Mouse (Mus musculus) forebrain, embryonic 11.5 days (tissue): ENCODE measurements around the gene Hoxb6. TPM values are rescaled to one million over a fixed set of nuclear protein-coding genes. Genes with fewer than 3 reads are reported as not detected.

ENCODE experiments used
- ATAC-seq: fragments of 200-750 bp; cut with Nextera tagmentation; replicated peaks from 2 replicates; pipeline ENCODE4 v1.8.0; 2017; ENCODE audit warnings: moderate TSS enrichment; ENCODE audit not compliant: low FRiP score
- DNase-seq: peaks from one replicate; pipeline ENCODE4 v3.0.0-alpha.2; 2017; ENCODE audit warnings: low spot score
- H3K27ac ChIP-seq: fragments of 300-500 bp; sonication (generic); 2 replicates; pipeline ENCODE4 v1.5.1; 2014; ENCODE audit warnings: low read depth, low read length
- H3K27me3 ChIP-seq: fragments of 300-500 bp; sonication (generic); 2 replicates; pipeline ENCODE4 v1.6.1; 2014; ENCODE audit warnings: mild to moderate bottlenecking, low read length, mixed read lengths; ENCODE audit not compliant: control insufficient read depth, insufficient read depth
- H3K36me3 ChIP-seq: fragments of 300-500 bp; sonication (generic); 2 replicates; pipeline ENCODE4 v1.6.1; 2014; ENCODE audit warnings: mild to moderate bottlenecking, low read length, moderate library complexity, mixed read lengths; ENCODE audit not compliant: control insufficient read depth, insufficient read depth
- H3K4me1 ChIP-seq: fragments of 300-500 bp; sonication (generic); replicated peaks from 2 replicates; pipeline ENCODE4 v1.6.1; 2014; ENCODE audit warnings: low read length, mixed read lengths; ENCODE audit not compliant: control insufficient read depth, insufficient read depth
- H3K4me2 ChIP-seq: fragments of 300-500 bp; sonication (generic); 2 replicates; pipeline ENCODE4 v1.6.1; 2014; ENCODE audit warnings: low read depth, mild to moderate bottlenecking, low read length, moderate library complexity, mixed read lengths; ENCODE audit not compliant: severe bottlenecking
- H3K4me3 ChIP-seq: fragments of 300-500 bp; sonication (generic); 2 replicates; pipeline ENCODE4 v1.5.1; 2014; ENCODE audit warnings: low read depth, low read length
- H3K9ac ChIP-seq: fragments of 300-500 bp; sonication (generic); 2 replicates; pipeline ENCODE4 v1.6.1; 2014; ENCODE audit warnings: low read length
- H3K9me3 ChIP-seq: fragments of 300-500 bp; sonication (generic); 2 replicates; pipeline ENCODE4 v1.6.1; 2016; ENCODE audit warnings: low read length, mixed read lengths; ENCODE audit not compliant: control insufficient read depth
- WGBS: fragments of 180-500 bp; shearing (Covaris S2); extraction: QIAGEN DNeasy Blood & Tissue Kit; methylation state at CpG from one replicate; pipeline ENCODE4 v1.1.7; 2014; 5-methylcytosine and 5-hydroxymethylcytosine counted together
- polyA plus RNA-seq: library from polyadenylated mRNA; unstranded; fragments of >200 nt; fragmentation: Nextera tagmentation; extraction: Ambion mirVana; gene quantifications from 2 replicates; pipeline ENCODE4 v1.2.1, GENCODE M21; 2014

Gene Hoxb6
- polyA plus RNA-seq, 1 experiment from 2014 or later, result not detected

- Histone ChIP-seq H3K36me3 (no peaks in the 10 kb centered on the region), H3K4me2 (no peak overlapping the region), H3K27me3 (peaks cover 100% of the 10 kb centered on the region), H3K27ac (no peak overlapping the region), H3K4me3 (no peak overlapping the region), H3K9me3 (no peaks in the 10 kb centered on the region), H3K4me1 (peaks cover 8% of the 10 kb centered on the region), H3K9ac (no peak overlapping the region)
- WGBS, result 1% methylated on average over 5 of the region's 5 CpGs
- ATAC-seq, result no peak
- no peak for DNase-seq
Observed at GRCm38 (mm10) chr11:96315344-96315681, 23.0 kb downstream of the Hoxb6 start.

DNA sequence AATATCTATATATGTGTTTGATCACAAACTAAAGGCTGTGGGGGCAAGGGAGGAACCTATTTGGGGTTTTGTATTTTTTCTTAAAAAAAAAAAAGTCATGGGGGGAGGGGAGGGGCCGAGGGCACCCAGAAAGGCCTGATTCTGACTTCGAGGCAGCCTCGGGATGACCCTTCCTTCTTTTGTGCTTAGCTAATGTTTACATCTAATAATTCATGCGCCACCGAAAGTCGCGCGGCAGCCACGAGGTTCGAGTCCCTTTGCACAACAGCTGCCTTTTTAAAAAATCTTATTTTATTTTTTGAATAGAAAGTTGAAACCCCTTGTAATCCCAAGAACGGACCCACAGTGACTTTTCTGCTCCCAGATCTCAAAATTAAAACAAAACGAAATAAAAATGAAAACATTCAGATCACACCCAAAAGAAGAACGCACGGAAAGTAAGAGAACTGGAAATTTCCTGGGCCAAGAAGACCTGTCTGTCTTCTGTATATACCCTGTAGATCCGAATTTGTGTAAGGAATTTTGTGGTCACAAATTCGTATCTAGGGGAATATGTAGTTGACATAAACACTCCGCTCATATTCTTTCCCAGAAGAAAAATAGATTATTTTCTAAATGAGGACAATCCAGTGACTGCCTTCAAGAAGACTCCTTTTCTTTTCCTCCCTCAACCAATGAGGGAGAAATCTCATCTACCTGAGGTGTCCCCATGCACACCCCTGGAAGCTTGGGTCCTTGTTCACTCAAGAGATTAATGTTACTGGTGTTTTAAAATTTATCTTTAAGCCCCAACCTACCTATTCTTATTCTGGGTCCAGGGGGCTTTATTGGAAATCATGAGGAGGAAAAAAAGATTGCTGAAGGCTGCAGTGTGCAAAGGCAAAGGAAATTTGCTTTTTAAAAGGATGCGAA, 24.7 kb downstream of the Hoxb6 start:
- no peak overlapping the region for H3K4me3 ChIP-seq
- H3K4me2 ChIP-seq, result no peak overlapping the region
- H3K36me3 ChIP-seq, result no peaks in the 10 kb centered on the region
- 5% methylated on average over 18 of the region's 18 CpGs for WGBS
- H3K9ac ChIP-seq, result no peak overlapping the region
- H3K9me3 ChIP-seq, result no peaks in the 10 kb centered on the region
- H3K27me3 ChIP-seq, result peaks cover 100% of the 10 kb centered on the region
- no peak overlapping the region for H3K27ac ChIP-seq
- peaks cover 5% of the 10 kb centered on the region for H3K4me1 ChIP-seq
- ATAC-seq, result no peak
- DNase-seq, result no peak

- H3K4me1 ChIP-seq, result peaks cover 5% of the 10 kb centered on the region
- H3K9ac ChIP-seq, result no peak within 1 kb of the TSS
- no peak for DNase-seq
- H3K4me2 ChIP-seq, result peak within 1 kb of the TSS; percentile 44; the same call in 1 of the 2 replicates
- H3K36me3 ChIP-seq, result no peaks in the 10 kb centered on the region
- no peaks in the 10 kb centered on the region for H3K9me3 ChIP-seq
- H3K4me3 ChIP-seq, result peak within 1 kb of the TSS; percentile 24
- ATAC-seq, result no peak
- 1% methylated on average over 28 of the region's 28 CpGs for WGBS
- no peak within 1 kb of the TSS for H3K27ac ChIP-seq
- peaks cover 100% of the 10 kb centered on the region for H3K27me3 ChIP-seq
Observed at GRCm38 (mm10) chr11:96317608-96318367, 25.5 kb downstream of the Hoxb6 start, which contains the start of gene Hoxb4. Hoxb4 (plus strand) TSS chr11:96318267.

DNA sequence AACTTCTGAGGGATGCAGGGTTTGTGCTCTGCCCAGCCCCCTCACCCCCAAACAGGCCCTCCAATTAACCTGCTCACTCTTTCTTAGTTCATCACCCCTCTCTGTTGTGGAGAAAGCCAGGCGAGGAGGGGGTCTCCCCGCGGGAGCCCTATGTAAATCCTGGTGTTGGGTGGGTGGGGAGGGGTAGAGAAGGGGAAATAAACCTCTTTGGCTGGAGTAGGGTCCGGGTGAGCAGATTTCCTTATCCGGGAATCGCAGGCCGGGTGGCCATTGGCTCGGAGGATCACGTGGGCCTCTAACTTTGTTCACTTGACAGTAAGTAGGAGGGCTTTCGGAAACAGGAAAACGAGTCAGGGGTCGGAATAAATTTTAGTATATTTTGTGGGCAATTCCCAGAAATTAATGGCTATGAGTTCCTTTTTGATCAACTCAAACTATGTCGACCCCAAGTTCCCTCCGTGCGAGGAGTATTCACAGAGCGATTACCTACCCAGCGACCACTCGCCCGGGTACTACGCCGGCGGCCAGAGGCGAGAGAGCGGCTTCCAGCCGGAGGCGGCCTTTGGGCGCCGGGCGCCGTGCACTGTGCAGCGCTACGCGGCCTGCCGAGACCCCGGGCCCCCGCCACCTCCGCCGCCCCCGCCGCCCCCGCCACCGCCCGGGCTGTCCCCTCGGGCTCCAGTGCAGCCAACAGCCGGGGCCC, 26.2 kb downstream of the Hoxb6 start:
- Histone ChIP-seq H3K36me3 (no peaks in the 10 kb centered on the region), H3K4me1 (peaks cover 5% of the 10 kb centered on the region), H3K4me3 (peak overlapping the region; percentile 24), H3K9me3 (no peaks in the 10 kb centered on the region), H3K4me2 (peak overlapping the region; percentile 44; the same call in 1 of the 2 replicates), H3K27me3 (peaks cover 100% of the 10 kb centered on the region), H3K9ac (no peak overlapping the region), H3K27ac (no peak overlapping the region)
- ATAC-seq, result no peak
- DNase-seq, result no peak
- under 1% methylated on average over 35 of the region's 45 CpGs for WGBS

- Histone ChIP-seq H3K9ac (no peak overlapping the region), H3K36me3 (no peaks in the 10 kb centered on the region), H3K4me2 (peak overlapping the region; percentile 44; the same call in 1 of the 2 replicates), H3K4me1 (peaks cover 5% of the 10 kb centered on the region), H3K27ac (no peak overlapping the region), H3K27me3 (peaks cover 98% of the 10 kb centered on the region), H3K4me3 (peak overlapping the region; percentile 24), H3K9me3 (no peaks in the 10 kb centered on the region)
- WGBS, result under 1% methylated on average over 31 of the region's 34 CpGs
- ATAC-seq (no peak), DNase-seq (no peak)
Observed at GRCm38 (mm10) chr11:96319071-96319902, 27.0 kb downstream of the Hoxb6 start.

- WGBS, result under 1% methylated on average over 29 of the region's 29 CpGs
- no peak overlapping the region for H3K27ac ChIP-seq
- H3K4me2 ChIP-seq, result no peak overlapping the region
- no peak overlapping the region for H3K9ac ChIP-seq
- DNase-seq, result no peak
- peaks cover 5% of the 10 kb centered on the region for H3K4me1 ChIP-seq
- H3K4me3 ChIP-seq, result no peak overlapping the region
- no peaks in the 10 kb centered on the region for H3K36me3 ChIP-seq
- ATAC-seq, result no peak
- no peaks in the 10 kb centered on the region for H3K9me3 ChIP-seq
- peaks cover 98% of the 10 kb centered on the region for H3K27me3 ChIP-seq
Observed at GRCm38 (mm10) chr11:96319910-96320309, 27.6 kb downstream of the Hoxb6 start.

DNA sequence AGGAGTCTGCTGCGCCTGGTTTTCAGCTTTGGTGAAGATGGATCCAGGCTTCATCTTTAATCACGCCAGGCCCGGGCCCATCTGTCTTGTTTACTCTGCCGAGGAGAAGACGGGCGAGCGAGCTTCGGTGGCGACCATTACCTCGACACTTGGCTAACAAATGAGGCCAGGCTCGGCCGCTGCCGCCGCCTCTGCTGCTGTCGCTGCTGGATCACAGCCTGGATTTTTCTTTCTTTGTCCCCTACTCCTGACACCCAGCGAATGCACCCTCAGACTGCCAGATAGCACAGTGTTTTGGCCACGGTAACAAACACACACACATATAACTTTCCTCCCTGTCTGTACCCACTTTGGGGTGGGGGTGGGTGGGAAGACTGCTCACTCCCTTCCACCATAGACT, 28.4 kb downstream of the Hoxb6 start:
- ATAC-seq (no peak), DNase-seq (no peak)
- no peaks in the 10 kb centered on the region for H3K9me3 ChIP-seq
- H3K36me3 ChIP-seq, result no peaks in the 10 kb centered on the region
- H3K4me2 ChIP-seq, result no peak overlapping the region
- under 1% methylated on average over 17 of the region's 17 CpGs for WGBS
- no peak overlapping the region for H3K27ac ChIP-seq
- H3K27me3 ChIP-seq, result peaks cover 98% of the 10 kb centered on the region
- H3K9ac ChIP-seq, result no peak overlapping the region
- no peak overlapping the region for H3K4me3 ChIP-seq
- H3K4me1 ChIP-seq, result peaks cover 5% of the 10 kb centered on the region

GRCm38 (mm10) chr11:96321846-96322245, 29.6 kb downstream of the Hoxb6 start:
- ATAC-seq (no peak), DNase-seq (no peak)
- WGBS, result 11% methylated on average over 5 of the region's 5 CpGs
- H3K27ac ChIP-seq, result no peak overlapping the region
- no peak overlapping the region for H3K4me2 ChIP-seq
- H3K27me3 ChIP-seq, result peaks cover 98% of the 10 kb centered on the region
- no peak overlapping the region for H3K4me3 ChIP-seq
- H3K4me1 ChIP-seq, result peaks cover 5% of the 10 kb centered on the region
- no peaks in the 10 kb centered on the region for H3K9me3 ChIP-seq
- H3K9ac ChIP-seq, result no peak overlapping the region
- no peaks in the 10 kb centered on the region for H3K36me3 ChIP-seq
